Mouse (Mus musculus) hindbrain, embryonic 16.5 days (tissue): ENCODE results near the gene Lpcat1. TPM values are rescaled to one million over a fixed set of nuclear protein-coding genes. Genes with fewer than 3 reads are reported as not detected.

Experiments
- ATAC-seq: fragments of 200-750 bp; cut with Nextera tagmentation; 2 replicates; pipeline ENCODE4 v1.8.0; 2017; ENCODE audit warnings: moderate TSS enrichment, moderate library complexity
- H3K27ac ChIP-seq: fragments of 300-500 bp; sonication (generic); 2 replicates; pipeline ENCODE4 v1.5.1; 2014; ENCODE audit warnings: low read depth, mild to moderate bottlenecking, control low read depth, low read length, moderate library complexity
- H3K27me3 ChIP-seq: fragments of 300-500 bp; sonication (generic); replicated peaks from 2 replicates; pipeline ENCODE4 v1.6.1; 2014; ENCODE audit warnings: low read length; ENCODE audit not compliant: control insufficient read depth, insufficient read depth
- H3K36me3 ChIP-seq: fragments of 300-500 bp; sonication (generic); 2 replicates; pipeline ENCODE4 v1.6.1; 2014; ENCODE audit warnings: mild to moderate bottlenecking, low read length, moderate library complexity, mixed read lengths; ENCODE audit not compliant: control insufficient read depth, insufficient read depth
- H3K4me1 ChIP-seq: fragments of 300-500 bp; sonication (generic); 2 replicates; pipeline ENCODE4 v1.6.1; 2014; ENCODE audit warnings: low read depth, low read length; ENCODE audit not compliant: control insufficient read depth, insufficient read depth
- H3K4me2 ChIP-seq: fragments of 300-500 bp; sonication (generic); 2 replicates; pipeline ENCODE4 v1.6.1; 2014; ENCODE audit warnings: mild to moderate bottlenecking, low read length, control low read depth, moderate library complexity
- H3K4me3 ChIP-seq: fragments of 300-500 bp; sonication (generic); 2 replicates; pipeline ENCODE4 v1.5.1; 2014; ENCODE audit warnings: mild to moderate bottlenecking, low read length, control low read depth, moderate library complexity
- H3K9ac ChIP-seq: fragments of 300-500 bp; sonication (generic); 2 replicates; pipeline ENCODE4 v1.6.1; 2014; ENCODE audit warnings: low read depth, mild to moderate bottlenecking, control low read depth, low read length, moderate library complexity
- H3K9me3 ChIP-seq: fragments of 300-500 bp; sonication (generic); 2 replicates; pipeline ENCODE4 v1.6.1; 2014; ENCODE audit warnings: mild to moderate bottlenecking, low read length, moderate library complexity; ENCODE audit not compliant: control insufficient read depth
- WGBS: fragments of 180-500 bp; shearing (Covaris S2); extraction: QIAGEN DNeasy Blood & Tissue Kit; methylation state at CpG from one replicate; pipeline ENCODE4 v1.1.7; 2014; 5-methylcytosine and 5-hydroxymethylcytosine counted together
- polyA plus RNA-seq: library from polyadenylated mRNA; unstranded; fragments of >200 nt; fragmentation: Nextera tagmentation; extraction: Ambion mirVana; gene quantifications from 2 replicates; pipeline ENCODE4 v1.2.1, GENCODE M21; 2015

Gene Lpcat1
- polyA plus RNA-seq, 1 experiment from 2014 or later = 71.6 TPM

DNA sequence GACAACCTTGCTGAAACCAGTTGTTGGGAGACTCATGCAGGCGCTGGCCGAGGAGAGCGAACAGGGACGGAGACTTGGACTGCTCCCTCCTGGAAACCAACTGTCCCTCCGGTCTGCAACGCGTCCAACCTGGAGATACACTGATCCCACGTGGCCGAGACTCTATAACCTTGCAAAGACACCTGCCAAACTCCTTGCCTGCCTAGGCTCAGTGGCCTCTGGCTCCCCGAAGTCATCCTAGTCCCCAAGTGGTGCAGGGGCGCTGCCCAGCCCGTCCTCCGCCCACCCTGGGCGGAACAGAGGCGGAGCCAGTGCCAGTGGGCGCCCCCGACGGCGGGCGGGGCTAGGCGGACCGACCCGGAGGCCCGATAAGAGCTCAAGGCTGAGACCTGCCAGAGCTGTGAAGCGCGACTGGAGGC, 69.4 kb downstream of the Lpcat1 start, which contains the start of gene Slc6a3:
Gene Slc6a3, plus strand, starts transcription at position 345 of the 419 bp plus-strand sequence.
- no peaks in the 10 kb centered on the region for H3K9me3 ChIP-seq
- WGBS = under 1% methylated on average over 26 of the region's 26 CpGs
- H3K4me1 ChIP-seq = peaks cover 11% of the 10 kb centered on the region
- H3K9ac ChIP-seq = peak within 1 kb of the TSS; percentile 68
- H3K27ac ChIP-seq = no peak within 1 kb of the TSS
- no peaks in the 10 kb centered on the region for H3K36me3 ChIP-seq
- peaks cover 41% of the 10 kb centered on the region for H3K27me3 ChIP-seq
- peak; percentile 82 for ATAC-seq
- H3K4me3 ChIP-seq = peak within 1 kb of the TSS; percentile 55
- H3K4me2 ChIP-seq = peak within 1 kb of the TSS; percentile 97

DNA sequence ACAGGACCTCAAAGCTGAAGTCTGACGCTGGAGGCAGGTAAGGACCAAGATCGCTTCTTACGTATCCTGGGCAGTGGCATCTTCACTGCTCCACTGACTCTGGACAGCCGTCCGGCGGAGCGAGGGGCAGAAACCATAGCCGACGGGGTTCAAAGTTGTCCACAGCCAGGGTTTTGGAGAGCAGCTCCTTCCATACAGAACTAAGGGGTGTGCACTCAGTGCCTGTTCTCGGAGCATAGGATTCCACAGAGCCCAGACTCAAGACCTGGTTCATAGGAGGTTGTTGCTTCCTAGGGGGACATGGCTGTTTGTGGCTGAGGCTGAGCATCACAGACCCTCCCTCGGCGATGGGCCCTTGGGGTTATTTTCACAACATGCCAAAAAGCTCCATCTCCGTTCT, 69.8 kb downstream of the Lpcat1 start:
- H3K4me3 ChIP-seq = peak overlapping the region; percentile 55
- peaks cover 11% of the 10 kb centered on the region for H3K4me1 ChIP-seq
- peaks cover 41% of the 10 kb centered on the region for H3K27me3 ChIP-seq
- H3K9ac ChIP-seq = peak overlapping the region; percentile 68
- no peaks in the 10 kb centered on the region for H3K9me3 ChIP-seq
- peak overlapping the region; percentile 97 for H3K4me2 ChIP-seq
- 0 out of 2 replicates have a peak, but pooled peaks have one; percentile 34 for ATAC-seq
- H3K36me3 ChIP-seq = no peaks in the 10 kb centered on the region
- WGBS = 12% methylated on average over 13 of the region's 13 CpGs
- no peak overlapping the region for H3K27ac ChIP-seq

DNA sequence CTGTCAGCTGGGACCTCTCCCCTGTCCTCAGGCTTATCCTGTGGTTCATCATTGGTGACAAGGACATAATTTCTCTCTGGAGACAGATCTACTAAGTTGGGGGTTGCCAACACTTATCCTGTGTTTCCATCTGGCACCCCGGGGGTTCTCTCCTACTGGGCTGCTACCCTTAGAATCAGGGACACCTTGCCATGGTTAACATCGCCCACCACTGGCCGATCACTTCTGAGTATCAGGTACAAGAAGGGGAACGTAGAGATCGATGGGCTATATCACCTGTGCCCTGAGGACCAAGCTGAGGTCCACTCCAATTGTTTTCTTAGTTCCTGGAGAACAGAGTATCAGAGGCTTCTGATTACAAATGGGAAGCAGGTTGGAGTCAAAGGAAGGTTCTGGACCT, 97.2 kb downstream of the Lpcat1 start:
- no peak overlapping the region for H3K27ac ChIP-seq
- no peaks in the 10 kb centered on the region for H3K36me3 ChIP-seq
- no peaks in the 10 kb centered on the region for H3K27me3 ChIP-seq
- no peak overlapping the region for H3K9ac ChIP-seq
- H3K4me3 ChIP-seq = no peak overlapping the region
- H3K4me1 ChIP-seq = no peaks in the 10 kb centered on the region
- H3K4me2 ChIP-seq = no peak overlapping the region
- WGBS = 87% methylated on average over 5 of the region's 5 CpGs
- H3K9me3 ChIP-seq = no peaks in the 10 kb centered on the region
- no peak for ATAC-seq

Other genes with a start within 250 kb of the Lpcat1 start
- 3.0 and 5.0 TPM in 2 replicates for gene Irx4, start 206.7 kb upstream of the Lpcat1 start, polyA plus RNA-seq
- gene Mrpl36, start 138.7 kb upstream of the Lpcat1 start, polyA plus RNA-seq = 72.4 and 80.5 TPM in 2 replicates
- 415 and 483 TPM in 2 replicates for gene Ndufs6, start 138.7 kb upstream of the Lpcat1 start, polyA plus RNA-seq
- 0.49 and 0.56 TPM in 2 replicates for gene Slc6a3, start 69.5 kb downstream of the Lpcat1 start, polyA plus RNA-seq
- 133 and 138 TPM in 2 replicates for gene Clptm1l, start 136.8 kb downstream of the Lpcat1 start, polyA plus RNA-seq
- 5.6 and 6.1 TPM in 2 replicates for gene Tert, start 159.7 kb downstream of the Lpcat1 start, polyA plus RNA-seq
- not detected in 2 replicates for gene Slc6a18, start 210.8 kb downstream of the Lpcat1 start, polyA plus RNA-seq
- 0.21 and 0.50 TPM in 2 replicates for gene Slc6a19, start 237.7 kb downstream of the Lpcat1 start, polyA plus RNA-seq